Mouse (Mus musculus): Measurements from ENCODE around the gene Lgals3bp. TPM values are rescaled to one million over a fixed set of nuclear protein-coding genes. Genes with fewer than 3 reads are reported as not detected.

Lgals3bp gene
- polyA plus RNA-seq, 1 experiment from 2014 or later = 1.4 TPM

- Histone ChIP-seq H3K4me1 (peaks cover 33% of the 10 kb centered on the region), H3K27me3 (no peaks in the 10 kb centered on the region), H3K9me3 (no peaks in the 10 kb centered on the region), H3K4me3 (peak within 1 kb of the TSS; percentile 83), H3K36me3 (peaks cover 9% of the 10 kb centered on the region; the same call in 1 of the 2 replicates), H3K9ac (peak within 1 kb of the TSS; percentile 93), H3K27ac (peak within 1 kb of the TSS; percentile 95), H3K4me2 (replicated peaks) (peak within 1 kb of the TSS; percentile 75)
- peak; percentile 17; the same call in 1 of the 2 replicates for ATAC-seq (ENCODE audit: insufficient number of reproducible peaks, insufficient read depth, low FRiP score, low TSS enrichment)
- 29% methylated on average over 6 of the region's 6 CpGs for WGBS
These were observed 46.3 kb downstream of the Lgals3bp start, which contains the start of gene Timp2 for GRCm38 (mm10) chr11:118355640-118356039. TSS of gene Timp2 (minus strand) at chr11:118355740.

- Histone ChIP-seq H3K4me2 (replicated peaks) (peak overlapping the region; percentile 75), H3K4me1 (peaks cover 33% of the 10 kb centered on the region), H3K27me3 (no peaks in the 10 kb centered on the region), H3K27ac (peak overlapping the region; percentile 95), H3K9ac (peak overlapping the region; percentile 93), H3K36me3 (peaks cover 9% of the 10 kb centered on the region; the same call in 1 of the 2 replicates), H3K4me3 (peak overlapping the region; percentile 83), H3K9me3 (no peaks in the 10 kb centered on the region)
- WGBS = under 1% methylated on average over 43 of the region's 43 CpGs
- peak; percentile 88 for ATAC-seq (ENCODE audit: insufficient number of reproducible peaks, insufficient read depth, low FRiP score, low TSS enrichment)
These were observed 46.7 kb downstream of the Lgals3bp start for GRCm38 (mm10) chr11:118355205-118355604.

GRCm38 (mm10) chr11:118354636-118355191, 47.2 kb downstream of the Lgals3bp start:
- peak overlapping the region; percentile 93 for H3K9ac ChIP-seq
- peak; percentile 19; the same call in 1 of the 2 replicates for ATAC-seq (ENCODE audit: insufficient number of reproducible peaks, insufficient read depth, low FRiP score, low TSS enrichment)
- peak overlapping the region; percentile 75 for H3K4me2 ChIP-seq (replicated peaks)
- H3K36me3 ChIP-seq = peaks cover 9% of the 10 kb centered on the region; the same call in 1 of the 2 replicates
- no peaks in the 10 kb centered on the region for H3K9me3 ChIP-seq
- WGBS = 2% methylated on average over 34 of the region's 47 CpGs
- H3K27ac ChIP-seq = peak overlapping the region; percentile 95
- peak overlapping the region; percentile 83 for H3K4me3 ChIP-seq
- H3K4me1 ChIP-seq = peaks cover 37% of the 10 kb centered on the region
- H3K27me3 ChIP-seq = no peaks in the 10 kb centered on the region

DNA sequence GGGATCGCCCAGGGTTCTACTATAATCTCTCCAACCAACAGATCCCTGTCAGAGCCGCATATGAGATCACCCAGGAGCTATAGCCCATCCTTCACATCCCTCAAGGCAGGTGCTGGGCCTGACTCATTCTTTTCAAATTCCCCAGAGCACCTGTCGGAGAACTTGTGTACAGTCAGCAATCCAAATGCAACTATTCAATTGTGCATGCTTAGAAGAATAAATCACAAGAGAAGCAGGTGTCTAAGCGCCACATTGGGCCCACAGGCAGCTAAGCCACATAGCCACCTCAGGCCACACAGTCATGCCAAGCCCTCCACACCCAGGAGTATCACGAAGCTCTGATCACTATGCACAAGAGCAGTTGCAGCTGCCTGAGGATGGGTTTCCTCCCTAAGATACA, 52.4 kb downstream of the Lgals3bp start:
- no peak for ATAC-seq (ENCODE audit: insufficient number of reproducible peaks, insufficient read depth, low FRiP score, low TSS enrichment)
- Histone ChIP-seq H3K4me3 (no peak overlapping the region), H3K27me3 (no peaks in the 10 kb centered on the region), H3K9ac (no peak overlapping the region), H3K9me3 (no peaks in the 10 kb centered on the region), H3K36me3 (peaks cover 9% of the 10 kb centered on the region), H3K4me2 (replicated peaks) (no peak overlapping the region), H3K27ac (no peak overlapping the region), H3K4me1 (peaks cover 57% of the 10 kb centered on the region)
- WGBS = 89% methylated on average over 5 of the region's 5 CpGs

GRCm38 (mm10) chr11:118348877-118349276, 53.0 kb downstream of the Lgals3bp start:
- Histone ChIP-seq H3K9ac (peak overlapping the region; percentile 2; the same call in 1 of the 2 replicates), H3K27me3 (no peaks in the 10 kb centered on the region), H3K4me1 (peaks cover 53% of the 10 kb centered on the region), H3K4me2 (replicated peaks) (no peak overlapping the region), H3K9me3 (no peaks in the 10 kb centered on the region), H3K27ac (0 out of 2 replicates have a peak overlapping the region, but pooled peaks have one; percentile 30), H3K4me3 (no peak overlapping the region), H3K36me3 (peaks cover 9% of the 10 kb centered on the region)
- 51% methylated on average over 5 of the region's 5 CpGs for WGBS
- ATAC-seq (ENCODE audit: insufficient number of reproducible peaks, insufficient read depth, low FRiP score, low TSS enrichment) = peak; percentile 54; the same call in 1 of the 2 replicates

DNA sequence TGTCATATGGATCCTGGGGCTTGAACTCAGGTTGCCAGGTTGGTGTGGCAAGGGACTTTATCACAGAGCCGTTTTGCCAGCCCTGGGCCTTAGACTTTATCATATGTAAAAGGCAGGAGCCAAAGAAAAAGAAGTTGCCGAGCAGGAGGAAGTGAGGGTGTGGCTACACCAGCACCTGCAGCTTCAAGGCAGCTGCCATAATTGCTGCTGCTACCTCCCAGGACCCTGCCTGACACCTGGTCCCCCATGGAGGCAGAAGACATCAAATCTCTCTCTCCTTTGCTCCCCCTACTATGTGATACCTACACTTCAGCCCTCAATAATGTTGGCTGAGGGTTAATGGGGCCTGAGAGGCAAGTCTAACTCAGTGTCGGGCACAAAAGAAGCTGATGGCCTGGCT, 53.5 kb downstream of the Lgals3bp start:
- peaks cover 10% of the 10 kb centered on the region for H3K36me3 ChIP-seq
- H3K27me3 ChIP-seq = no peaks in the 10 kb centered on the region
- ATAC-seq (ENCODE audit: insufficient number of reproducible peaks, insufficient read depth, low FRiP score, low TSS enrichment) = no peak
- H3K4me3 ChIP-seq = no peak overlapping the region
- peak overlapping the region; percentile 2; the same call in 1 of the 2 replicates for H3K9ac ChIP-seq
- H3K4me1 ChIP-seq = peaks cover 53% of the 10 kb centered on the region
- H3K27ac ChIP-seq = 0 out of 2 replicates have a peak overlapping the region, but pooled peaks have one; percentile 30
- H3K4me2 ChIP-seq (replicated peaks) = no peak overlapping the region
- no peaks in the 10 kb centered on the region for H3K9me3 ChIP-seq
- WGBS = 71% methylated on average over 3 of the region's 3 CpGs

- no peak overlapping the region for H3K9ac ChIP-seq
- no peak overlapping the region for H3K4me3 ChIP-seq
- H3K4me1 ChIP-seq = peaks cover 48% of the 10 kb centered on the region
- H3K36me3 ChIP-seq = peaks cover 11% of the 10 kb centered on the region
- no peak overlapping the region for H3K4me2 ChIP-seq (replicated peaks)
- 83% methylated on average over 12 of the region's 12 CpGs for WGBS
- no peaks in the 10 kb centered on the region for H3K27me3 ChIP-seq
- ATAC-seq (ENCODE audit: insufficient number of reproducible peaks, insufficient read depth, low FRiP score, low TSS enrichment) = no peak
- no peaks in the 10 kb centered on the region for H3K9me3 ChIP-seq
- H3K27ac ChIP-seq = no peak overlapping the region
These were observed 54.0 kb downstream of the Lgals3bp start for GRCm38 (mm10) chr11:118347911-118348310.

DNA sequence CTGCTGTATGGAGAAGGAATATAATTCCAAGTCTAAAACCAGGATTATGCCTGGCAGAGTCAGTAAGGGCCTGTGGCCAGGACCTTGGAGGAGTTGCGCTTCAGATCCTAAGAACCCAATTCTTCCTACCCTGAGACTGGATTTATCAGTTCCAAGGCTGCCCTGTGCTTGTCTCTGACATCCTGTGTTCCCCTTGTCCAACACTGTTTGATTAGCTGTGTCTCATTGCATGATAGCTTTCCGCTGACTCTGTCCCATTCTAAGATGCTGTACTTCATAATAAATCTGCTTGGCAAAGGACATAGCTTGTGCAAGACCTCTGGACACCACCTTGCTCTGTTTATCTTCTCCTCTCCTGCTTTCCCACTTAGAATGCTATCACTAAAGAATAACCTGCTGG, 54.5 kb downstream of the Lgals3bp start:
- H3K4me3 ChIP-seq = no peak overlapping the region
- ATAC-seq (ENCODE audit: insufficient number of reproducible peaks, insufficient read depth, low FRiP score, low TSS enrichment) = no peak
- peaks cover 11% of the 10 kb centered on the region for H3K36me3 ChIP-seq
- no peak overlapping the region for H3K4me2 ChIP-seq (replicated peaks)
- H3K27me3 ChIP-seq = no peaks in the 10 kb centered on the region
- H3K4me1 ChIP-seq = peaks cover 50% of the 10 kb centered on the region
- no peak overlapping the region for H3K27ac ChIP-seq
- no peaks in the 10 kb centered on the region for H3K9me3 ChIP-seq
- WGBS = 94% methylated on average over 2 of the region's 2 CpGs
- no peak overlapping the region for H3K9ac ChIP-seq

DNA sequence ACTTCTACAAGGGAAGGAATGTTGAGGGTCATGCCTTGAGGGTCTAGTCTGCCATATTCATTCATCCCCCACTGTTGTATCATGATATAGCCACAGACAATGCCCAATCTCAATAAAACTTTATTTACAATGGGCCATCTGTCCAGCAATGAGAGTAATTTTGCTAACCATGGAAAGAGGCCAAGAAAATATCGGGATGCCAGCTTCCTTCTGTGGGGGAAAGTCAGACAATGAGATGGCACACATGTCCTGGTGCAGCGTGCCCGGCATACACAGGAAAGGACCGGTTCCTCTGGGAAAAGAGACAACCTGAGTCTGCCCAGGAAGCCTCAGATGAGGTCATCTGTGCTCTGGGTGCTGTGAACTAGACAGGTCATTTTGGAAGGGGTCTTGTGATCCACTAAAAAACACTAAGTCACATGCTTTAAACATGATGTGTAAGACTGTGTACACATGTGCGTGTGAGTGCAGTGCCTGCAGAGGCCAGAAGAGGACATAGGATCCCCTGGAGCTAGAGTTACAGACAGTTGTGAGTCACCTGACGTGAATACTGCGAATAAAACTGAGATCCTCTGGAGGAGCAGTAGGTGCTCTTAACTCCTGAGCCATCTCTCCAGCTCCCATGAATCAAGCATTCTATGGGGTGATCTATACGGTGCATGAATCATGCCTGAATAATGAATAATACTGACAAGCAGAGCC, 55.3 kb downstream of the Lgals3bp start:
- Histone ChIP-seq H3K9me3 (no peaks in the 10 kb centered on the region), H3K4me2 (replicated peaks) (no peak overlapping the region), H3K4me3 (no peak overlapping the region), H3K27me3 (no peaks in the 10 kb centered on the region), H3K9ac (no peak overlapping the region), H3K4me1 (peaks cover 58% of the 10 kb centered on the region), H3K27ac (no peak overlapping the region), H3K36me3 (peaks cover 3% of the 10 kb centered on the region; the same call in 1 of the 2 replicates)
- 86% methylated on average over 8 of the region's 8 CpGs for WGBS
- no peak for ATAC-seq (ENCODE audit: insufficient number of reproducible peaks, insufficient read depth, low FRiP score, low TSS enrichment)

DNA sequence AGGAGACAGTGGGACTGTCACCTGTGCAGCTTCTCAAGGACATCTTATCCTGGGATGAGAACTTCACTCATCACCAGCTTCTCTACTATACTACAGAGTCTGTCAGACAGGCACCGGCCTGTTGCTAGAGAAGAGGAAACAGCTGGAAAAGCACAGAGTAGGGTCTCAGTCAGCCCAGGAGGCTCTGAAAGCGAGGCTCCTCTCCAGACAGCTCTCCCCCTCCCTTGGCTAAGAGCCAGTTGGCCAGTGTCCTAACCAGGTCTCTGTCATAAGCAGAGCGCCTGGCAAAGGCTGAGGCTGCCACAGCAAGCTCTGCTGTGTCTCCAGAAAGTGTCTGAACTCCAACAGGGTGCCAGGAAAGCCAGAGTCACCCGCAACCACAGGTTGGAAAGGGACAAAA, 56.2 kb downstream of the Lgals3bp start:
- WGBS = 41% methylated on average over 4 of the region's 4 CpGs
- H3K9ac ChIP-seq = no peak overlapping the region
- H3K9me3 ChIP-seq = no peaks in the 10 kb centered on the region
- H3K4me2 ChIP-seq (replicated peaks) = no peak overlapping the region
- H3K27me3 ChIP-seq = no peaks in the 10 kb centered on the region
- H3K27ac ChIP-seq = no peak overlapping the region; the same call in 1 of the 2 replicates
- peaks cover 54% of the 10 kb centered on the region for H3K4me1 ChIP-seq
- ATAC-seq (ENCODE audit: insufficient number of reproducible peaks, insufficient read depth, low FRiP score, low TSS enrichment) = peak; percentile 30; the same call in 1 of the 2 replicates
- no peak overlapping the region for H3K4me3 ChIP-seq
- peaks cover 8% of the 10 kb centered on the region for H3K36me3 ChIP-seq

DNA sequence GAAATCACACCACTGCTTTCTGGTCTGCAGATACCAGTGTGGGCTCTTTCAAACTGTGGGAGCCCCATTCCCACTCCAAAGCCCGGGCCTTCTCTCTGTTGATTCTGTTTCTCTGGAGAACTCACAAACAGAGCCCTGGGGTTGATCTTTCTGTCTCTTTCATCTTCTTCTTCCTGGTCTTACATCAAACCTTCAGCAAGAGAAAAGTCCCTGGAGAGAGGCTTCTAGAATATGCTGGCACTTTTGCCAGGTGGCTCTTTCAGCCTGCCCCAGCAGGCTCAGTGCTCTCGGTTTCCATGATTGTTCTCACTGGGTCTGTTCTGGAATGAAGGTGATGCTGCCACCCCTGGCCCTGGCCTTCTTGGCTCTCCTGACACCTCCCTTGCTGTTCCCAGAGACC, 58.3 kb downstream of the Lgals3bp start:
- peaks cover 34% of the 10 kb centered on the region for H3K4me1 ChIP-seq
- 70% methylated on average over 2 of the region's 2 CpGs for WGBS

More for the DNA sequence above, 58.3 kb downstream of the Lgals3bp start:
- no peaks in the 10 kb centered on the region for H3K9me3 ChIP-seq
- ATAC-seq (ENCODE audit: insufficient number of reproducible peaks, insufficient read depth, low FRiP score, low TSS enrichment) = no peak
- no peak overlapping the region for H3K9ac ChIP-seq
- no peak overlapping the region for H3K27ac ChIP-seq
- H3K4me2 ChIP-seq (replicated peaks) = no peak overlapping the region
- peaks cover 18% of the 10 kb centered on the region for H3K36me3 ChIP-seq
- no peaks in the 10 kb centered on the region for H3K27me3 ChIP-seq
- no peak overlapping the region for H3K4me3 ChIP-seq
